Mouse (Mus musculus) frontal cortex, adult (tissue): ENCODE data around the gene Speg.

Experiments used
- ATAC-seq: cut with Nextera tagmentation; 2 replicates; pipeline ENCODE4 v1.9.2; 2017; ENCODE audit warnings: mild to moderate bottlenecking, moderate library complexity, mixed read lengths; ENCODE audit not compliant: low TSS enrichment

Gene Speg

DNA sequence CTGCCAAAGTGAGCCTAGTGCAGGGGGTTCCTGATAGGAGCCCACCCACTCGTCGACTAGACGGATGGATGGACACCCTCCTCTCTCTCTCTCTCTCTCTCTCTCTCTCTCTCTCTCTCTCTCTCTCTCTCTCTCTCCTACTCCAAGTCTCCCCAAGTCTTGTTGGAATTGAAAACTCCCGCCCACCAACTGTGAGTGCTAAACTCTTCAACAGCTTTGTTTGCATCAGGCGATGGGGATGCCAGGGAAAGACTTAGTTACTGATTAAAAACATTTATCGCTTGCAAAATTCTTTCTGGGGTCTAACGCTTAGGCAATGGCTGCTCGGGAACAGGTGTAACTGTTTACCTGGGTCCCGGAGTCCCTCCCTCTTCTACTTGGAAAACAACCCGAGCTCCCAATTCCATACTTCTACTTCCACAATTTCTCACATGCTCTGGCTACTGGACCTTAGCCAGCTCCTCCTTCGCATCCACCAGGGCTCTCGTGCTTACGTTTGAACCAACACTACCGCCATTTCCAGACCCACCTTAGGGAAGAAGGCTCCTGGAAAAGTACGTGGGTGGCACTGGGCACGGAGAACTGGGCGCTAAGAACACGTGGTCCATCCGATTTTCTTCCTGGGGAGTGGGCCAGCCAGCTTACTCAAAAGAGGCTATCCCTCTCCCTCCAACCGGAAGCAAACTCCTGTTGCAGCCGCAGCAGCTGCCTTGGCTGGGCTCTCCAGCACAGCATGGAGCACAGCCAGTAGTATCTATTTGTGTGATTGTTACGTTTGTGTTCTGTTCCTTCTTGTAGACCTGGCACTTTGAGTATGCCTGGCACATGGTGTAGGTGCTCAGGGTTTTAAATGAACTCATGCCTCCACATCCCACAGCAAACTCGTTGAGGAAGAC, 83.9 kb downstream of the Speg start:
- peak; percentile 65 for ATAC-seq

DNA sequence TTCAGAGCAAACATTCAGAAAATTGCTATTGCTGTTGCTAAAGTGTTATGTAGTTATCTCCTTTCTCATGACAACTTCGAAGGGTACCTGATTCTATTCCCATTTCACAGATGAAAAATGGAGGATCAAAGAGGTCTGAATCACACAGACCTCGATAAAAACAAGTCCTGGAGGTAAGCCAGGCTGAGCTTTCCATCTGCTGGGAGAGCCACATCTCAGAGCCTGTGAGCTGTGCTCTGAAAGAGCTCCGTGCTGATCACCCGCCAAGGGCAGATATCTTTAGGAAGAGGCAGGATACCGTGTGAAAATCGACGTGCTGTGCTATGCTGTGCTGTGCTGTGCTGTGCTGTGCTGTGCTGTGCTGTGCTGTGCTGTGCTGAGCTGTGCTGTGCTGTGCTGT, 85.2 kb downstream of the Speg start:
- no peak for ATAC-seq

DNA sequence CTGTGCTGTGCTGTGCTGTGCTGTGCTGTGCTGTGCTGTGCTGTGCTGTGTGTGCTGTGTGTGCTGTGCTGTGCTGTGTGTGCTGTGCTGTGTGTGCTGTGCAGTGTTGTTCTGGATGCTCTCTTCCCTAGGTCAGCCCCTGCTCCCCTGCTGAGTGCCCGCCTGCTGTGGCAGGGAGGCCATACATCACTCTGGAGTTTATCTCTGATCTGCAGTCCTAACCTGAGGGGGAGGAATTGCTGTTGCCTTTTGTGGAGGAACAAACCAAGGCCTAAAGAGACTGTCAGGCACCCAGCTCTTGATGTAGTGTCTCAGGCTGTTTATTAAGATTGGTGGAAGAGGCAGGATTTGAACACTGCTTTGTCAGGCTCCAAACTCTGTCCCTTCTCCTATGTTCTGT, 87.5 kb downstream of the Speg start:
- ATAC-seq, result no peak

DNA sequence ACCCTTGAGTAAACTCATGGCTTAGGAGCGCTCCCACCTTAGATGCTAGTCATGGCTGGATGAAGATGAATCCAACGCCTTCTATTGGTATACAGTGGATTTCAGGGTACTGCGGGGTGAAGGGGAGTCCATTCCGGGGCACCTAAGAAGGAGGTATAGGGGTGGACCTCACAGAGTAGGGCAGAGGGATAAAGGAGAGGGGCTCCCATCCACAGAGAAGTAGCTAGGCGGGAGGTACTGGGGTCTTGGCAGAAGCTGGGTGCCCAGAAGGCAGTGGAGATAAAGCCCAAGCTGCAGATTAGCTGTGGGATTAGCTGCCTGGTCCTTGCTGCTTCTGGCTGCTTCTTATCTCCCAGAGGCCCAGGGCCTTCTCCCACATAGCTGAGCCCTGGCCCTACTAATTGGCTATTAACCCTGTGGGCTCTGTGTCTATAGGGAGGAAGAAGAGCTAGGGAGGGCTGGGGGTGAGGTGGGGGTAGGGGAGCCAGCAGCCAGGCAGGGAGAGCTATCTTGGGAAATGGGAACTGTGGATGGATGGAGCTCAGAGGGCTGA, 88.6 kb downstream of the Speg start:
- ATAC-seq, result no peak

DNA sequence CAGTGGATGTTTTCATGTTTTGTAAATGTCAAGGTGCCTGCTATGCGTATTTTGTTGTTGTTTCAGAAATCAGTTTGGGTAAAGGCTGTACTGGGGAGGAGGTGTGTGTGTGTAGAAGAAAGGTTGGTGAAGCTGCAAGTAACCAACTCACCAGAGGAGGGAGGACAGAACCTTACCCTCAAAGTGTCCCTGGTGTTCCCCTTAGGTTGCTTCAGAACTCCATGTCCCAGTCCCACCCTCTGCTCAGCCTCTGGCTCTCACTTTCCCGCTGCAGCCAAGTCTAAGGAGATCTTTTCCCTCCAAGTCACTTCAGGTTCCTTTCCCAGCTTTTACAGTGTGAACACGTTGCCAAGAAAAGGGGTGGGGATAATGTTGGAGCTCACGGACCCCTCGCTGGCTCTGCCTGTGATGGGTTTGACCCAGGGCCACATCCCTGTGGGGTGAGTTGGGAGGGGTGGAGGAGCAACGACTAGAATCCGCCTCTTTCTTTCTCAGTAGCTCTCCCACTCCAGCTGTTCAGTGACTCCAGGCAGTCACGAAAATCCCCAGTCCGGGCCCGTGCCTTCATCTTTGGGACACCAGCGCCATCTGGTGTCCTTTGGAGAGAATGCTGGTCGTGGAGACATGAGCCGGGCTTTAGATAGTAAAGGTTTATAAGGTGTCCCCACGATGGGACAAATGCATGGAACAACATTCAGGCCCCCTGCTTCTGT, 92.3 kb downstream of the Speg start:
- peak; percentile 77 for ATAC-seq

DNA sequence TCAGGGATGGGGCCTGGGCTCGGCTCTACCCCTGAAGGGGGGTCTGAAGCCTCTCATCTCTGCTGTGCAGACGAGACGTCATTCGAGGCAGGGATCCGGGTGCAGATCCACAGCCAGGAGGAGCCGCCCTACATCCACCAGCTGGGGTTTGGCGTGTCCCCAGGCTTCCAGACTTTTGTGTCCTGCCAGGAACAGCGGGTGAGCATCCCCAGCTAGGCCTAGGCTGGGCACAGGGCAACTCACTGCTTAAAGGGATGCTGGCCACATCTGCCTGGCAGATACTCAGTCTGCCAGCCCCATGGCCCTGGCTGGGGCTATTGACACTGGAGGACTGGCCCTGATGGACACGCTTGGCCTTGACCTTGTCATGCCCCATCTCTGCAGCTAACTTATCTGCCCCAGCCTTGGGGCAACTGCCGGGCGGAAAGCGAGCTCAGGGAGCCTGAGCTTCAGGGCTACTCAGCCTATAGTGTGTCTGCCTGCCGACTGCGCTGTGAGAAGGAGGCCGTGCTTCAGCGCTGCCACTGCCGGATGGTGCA, 94.3 kb downstream of the Speg start:
- no peak for ATAC-seq

DNA sequence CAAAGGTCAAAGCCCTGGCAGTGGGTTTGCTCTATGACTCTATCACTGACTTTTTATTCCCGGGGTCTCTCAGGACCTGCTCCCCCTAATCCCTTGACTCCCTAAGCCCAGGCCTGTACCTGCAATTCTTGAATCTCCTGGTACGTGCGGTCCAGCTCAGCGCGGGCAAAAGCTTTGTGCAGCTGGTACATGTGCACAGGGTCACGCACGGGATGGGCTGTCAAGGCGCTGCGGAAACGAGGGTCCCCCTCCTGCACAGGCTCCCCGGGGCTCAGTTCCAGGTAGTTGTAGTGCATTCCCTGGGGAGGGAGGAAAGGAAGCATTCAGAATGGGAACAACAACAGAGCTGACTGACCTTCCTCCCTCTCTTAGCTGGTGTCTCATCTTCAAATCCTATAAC, 101.3 kb downstream of the Speg start:
- no peak for ATAC-seq

DNA sequence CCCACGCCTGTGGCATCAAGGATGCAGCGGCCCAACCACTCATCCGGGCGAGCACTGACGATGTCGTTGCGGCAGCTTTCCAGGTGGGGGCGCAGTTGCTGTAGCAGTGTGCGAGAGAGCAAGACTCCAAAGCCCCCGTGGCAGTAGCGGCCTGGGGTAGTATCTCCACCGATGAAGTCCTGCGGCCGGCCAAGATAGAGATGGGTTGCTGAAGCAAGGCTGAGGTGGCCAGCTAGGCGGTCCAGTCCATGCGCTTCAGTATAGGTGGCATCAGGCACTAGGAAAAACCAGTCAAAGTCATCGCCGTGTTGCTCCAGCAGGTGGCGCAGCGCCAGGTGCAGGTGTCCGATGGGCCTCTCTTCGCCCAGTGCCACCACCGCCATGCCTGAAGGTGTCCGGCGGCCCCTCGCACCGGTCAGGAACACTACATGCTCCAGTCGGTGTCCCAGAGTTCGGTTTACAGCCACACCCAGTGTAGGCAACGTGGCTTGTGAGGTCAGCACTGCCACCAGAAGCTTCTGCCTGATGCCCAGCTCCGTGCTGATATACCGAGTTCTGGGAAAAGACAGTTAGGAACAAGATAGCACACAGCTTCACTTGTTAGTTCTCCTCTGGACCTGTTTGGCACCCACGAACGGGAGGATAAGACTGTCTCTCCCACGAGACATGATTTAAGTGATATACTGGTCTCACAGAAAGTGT, 102.3 kb downstream of the Speg start:
- peak; percentile 21 for ATAC-seq

DNA sequence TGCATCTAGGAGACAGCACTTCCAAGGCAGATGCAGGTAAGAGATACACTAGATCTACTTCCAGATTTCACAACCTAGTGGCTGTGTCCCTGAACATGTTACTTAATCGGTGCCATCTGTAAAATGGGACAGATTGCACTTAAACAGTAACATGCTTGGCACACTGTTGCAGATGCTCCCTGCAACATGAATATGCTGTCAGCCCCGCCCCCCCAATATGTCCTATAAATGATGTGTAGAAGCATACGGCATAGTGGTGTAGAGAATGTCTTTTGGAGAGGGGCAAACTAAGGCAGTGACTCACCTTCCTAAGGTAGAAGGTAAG, 102.8 kb downstream of the Speg start:
- ATAC-seq, result no peak

DNA sequence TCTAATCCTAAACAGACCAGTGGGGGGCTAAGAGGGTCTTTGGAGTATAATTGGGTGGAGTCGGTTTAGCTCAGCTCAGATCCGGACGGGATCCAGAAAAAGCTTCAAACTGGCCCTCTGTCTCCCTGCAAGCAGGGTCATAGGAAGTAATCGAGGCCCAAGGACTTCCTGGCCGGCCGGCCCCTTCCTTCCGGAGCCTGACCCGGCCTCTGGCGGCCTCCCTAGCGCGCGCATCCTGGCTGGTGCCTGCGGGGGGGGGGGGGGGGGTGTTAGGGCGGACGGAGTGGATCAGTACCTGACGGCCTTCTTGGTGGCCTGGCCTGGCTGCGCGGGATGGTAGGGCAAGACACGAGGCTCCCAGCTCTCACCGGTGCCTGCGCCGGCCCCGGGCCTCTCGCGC, 103.4 kb downstream of the Speg start:
- no peak for ATAC-seq

DNA sequence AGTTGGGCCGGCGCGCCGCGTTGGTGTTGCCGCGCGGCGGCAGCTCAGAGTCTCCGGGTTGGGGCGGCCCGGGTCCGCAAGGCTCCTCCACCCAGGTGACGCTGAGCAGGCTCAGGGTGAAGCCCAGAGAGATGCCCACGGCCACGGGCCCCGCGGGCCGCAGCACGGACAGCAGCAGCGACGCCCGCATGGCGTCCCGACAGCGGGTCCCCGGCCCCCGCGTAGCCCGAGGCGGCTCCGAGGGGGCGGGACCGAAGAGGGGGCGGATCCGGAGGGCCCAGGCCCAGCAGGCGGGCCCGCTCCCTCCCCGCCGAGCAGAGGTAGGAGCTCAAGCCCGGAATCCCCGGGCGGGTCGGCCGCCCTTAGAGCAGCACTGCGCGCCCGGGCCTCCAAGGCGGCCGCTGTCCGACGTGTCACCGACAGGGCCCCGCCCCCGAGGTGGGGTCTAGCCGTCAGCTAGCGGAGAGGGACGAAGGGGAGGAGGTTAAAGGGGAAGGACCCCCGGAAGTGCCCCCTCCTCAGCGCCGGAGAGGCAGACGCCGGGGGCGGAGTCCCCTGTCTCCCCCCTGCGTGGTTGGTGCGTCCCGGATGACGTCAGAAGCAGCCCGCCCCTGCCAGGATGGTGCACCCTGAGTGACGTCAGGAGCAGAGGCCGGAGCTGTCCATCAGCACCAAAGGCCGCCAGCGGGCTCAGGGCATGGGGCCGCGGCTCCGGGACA, 104.0 kb downstream of the Speg start, which contains the start of the genes Chpf and Tmem198:
Gene Chpf, minus strand, starts transcription at position 392 of the 719 bp plus-strand sequence.
Gene Tmem198, plus strand, starts transcription at position 617 of the 719 bp plus-strand sequence.
- peak; percentile 62 for ATAC-seq

DNA sequence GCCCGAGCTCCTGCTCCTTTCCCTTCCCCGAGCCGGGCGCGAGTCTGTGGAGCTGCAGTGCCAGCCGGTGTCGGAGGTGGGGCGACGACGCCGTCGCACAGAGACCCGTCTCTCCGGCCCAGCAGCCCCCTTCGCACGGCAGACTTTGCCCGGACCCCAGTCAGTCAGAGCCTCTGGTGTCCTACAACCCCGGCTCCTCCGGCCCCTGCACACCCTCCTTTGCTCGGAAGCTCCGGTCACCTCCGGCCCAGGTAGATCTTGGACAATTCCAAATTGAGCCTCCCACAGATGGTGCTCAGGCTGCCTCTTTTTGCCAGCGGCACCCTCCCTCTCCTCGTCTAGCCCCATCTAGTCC, 104.5 kb downstream of the Speg start:
- ATAC-seq, result peak; percentile 4

DNA sequence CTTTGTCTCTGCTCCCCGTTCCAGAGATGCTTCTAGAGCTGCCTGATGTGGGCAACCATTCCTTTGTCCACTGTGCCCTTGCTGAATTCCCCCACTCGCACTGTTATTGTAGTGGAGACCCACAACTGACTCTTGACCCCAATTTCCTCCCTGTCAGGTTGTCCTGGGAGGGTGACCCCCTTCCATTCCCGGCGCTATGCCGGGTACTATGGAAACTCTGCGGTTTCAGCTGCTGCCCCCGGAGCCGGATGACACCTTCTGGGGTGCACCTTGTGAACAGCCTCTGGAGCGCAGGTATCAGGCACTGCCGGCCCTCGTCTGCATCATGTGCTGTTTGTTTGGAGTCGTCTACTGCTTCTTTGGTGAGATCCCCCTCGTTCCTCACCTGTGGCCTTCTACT, 104.9 kb downstream of the Speg start:
- no peak for ATAC-seq

DNA sequence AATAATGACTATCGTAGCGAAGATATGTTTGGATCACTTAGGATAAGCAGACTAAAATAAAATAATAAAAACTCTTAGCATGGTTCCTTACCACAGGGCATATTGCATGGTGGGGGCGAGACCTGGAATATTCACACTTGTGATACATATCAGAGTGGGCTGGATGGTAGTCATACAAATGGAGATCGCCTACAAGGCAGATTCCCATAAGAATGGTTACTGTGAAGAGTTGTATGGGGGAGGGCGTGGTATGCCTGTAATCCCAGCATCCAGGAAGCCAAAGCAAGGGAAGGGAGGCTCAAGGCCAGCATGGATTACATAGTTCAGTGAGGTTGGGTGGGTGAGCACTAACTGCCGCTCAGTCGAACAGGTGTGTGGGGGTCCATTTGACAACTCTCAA, 105.6 kb downstream of the Speg start:
- no peak for ATAC-seq
